Mouse (Mus musculus) brain, embryonic 14.5 days (tissue): Measurements from ENCODE around the gene Commd9.

Source experiments
- CTCF ChIP-seq: fragments of 200-500 bp; IDR thresholded peaks from 2 replicates; pipeline ENCODE4 v1.5.1; 2012; ENCODE audit warnings: inconsistent platforms, mild to moderate bottlenecking, moderate library complexity, borderline replicate concordance; ENCODE audit not compliant: insufficient read depth, insufficient read length; ENCODE audit errors: extremely low read depth
- POLR2A ChIP-seq: fragments of 200-500 bp; IDR thresholded peaks from 2 replicates; pipeline ENCODE4 v1.6.1; 2012; ENCODE audit warnings: mild to moderate bottlenecking, inconsistent platforms, borderline replicate concordance; ENCODE audit not compliant: poor library complexity, insufficient read depth, insufficient read length, severe bottlenecking; ENCODE audit errors: extremely low read depth

GRCm38 (mm10) chr2:101888886-101889285 is 2.8 kb downstream of the Commd9 start:
- TF ChIP-seq CTCF (no peak), POLR2A (no peak)
